Mouse (Mus musculus) urinary bladder, adult 2 months (tissue): ENCODE results near the gene Olfr1156. TPM values are rescaled to one million over a fixed set of nuclear protein-coding genes. Genes with fewer than 3 reads are reported as not detected.

ENCODE experiments used
- DNase-seq: peaks from one replicate; pipeline ENCODE4 v3.0.0; 2022; ENCODE audit warnings: low spot score
- polyA plus RNA-seq: library from polyadenylated mRNA; depleted of rRNA; stranded (reverse); fragments of >200 nt; gene quantifications from 2 replicates; pipeline ENCODE4 v1.2.3, GENCODE M21; 2012; rRNA removed

Olfr1156 gene
- polyA plus RNA-seq, result not detected in 2 replicates

GRCm38 (mm10) chr2:87953000-87953399 is at the start of gene Olfr1156:
Olfr1156 (minus strand) TSS chr2:87953100.
- no peak for DNase-seq

- DNase-seq, result no peak
These were observed 36.9 kb upstream of the Olfr1156 start, which contains the start of gene Olfr1158 for GRCm38 (mm10) chr2:87989813-87990212. Olfr1158 (plus strand) TSS chr2:87990113.

- DNase-seq, result no peak
These were observed 21.7 kb upstream of the Olfr1156 start, which contains the start of gene Olfr74 for GRCm38 (mm10) chr2:87974563-87974962. Olfr74 (minus strand) TSS chr2:87974663.

GRCm38 (mm10) chr2:87968199-87968598 is 15.3 kb upstream of the Olfr1156 start, which contains the start of gene Olfr1157:
Olfr1157 (minus strand) TSS chr2:87968299.
- DNase-seq, result no peak

- no peak for DNase-seq
These were observed 7.9 kb downstream of the Olfr1156 start, which contains the start of gene Olfr1155 for GRCm38 (mm10) chr2:87945037-87945436. Olfr1155 (minus strand) TSS chr2:87945137.

GRCm38 (mm10) chr2:87905066-87905465 is 47.8 kb downstream of the Olfr1156 start, which contains the start of gene Olfr1154:
Olfr1154 (minus strand) TSS chr2:87905166.
- DNase-seq, result no peak

Other genes starting within 250 kb of the Olfr1156 start
- gene Olfr1137, start 239.9 kb downstream of the Olfr1156 start, polyA plus RNA-seq, result not detected in 2 replicates
- gene Olfr1138, start 213.1 kb downstream of the Olfr1156 start, polyA plus RNA-seq, result not detected in 2 replicates
- gene Olfr1140, start 209.3 kb downstream of the Olfr1156 start, polyA plus RNA-seq, result not detected in 2 replicates
- not detected in 2 replicates for gene Olfr1141, start 199.1 kb downstream of the Olfr1156 start, polyA plus RNA-seq
- gene Olfr152, start 173.6 kb downstream of the Olfr1156 start, polyA plus RNA-seq, result not detected in 2 replicates
- not detected in 2 replicates for gene Olfr1143, start 152.5 kb downstream of the Olfr1156 start, polyA plus RNA-seq
- gene Olfr1145, start 143.3 kb downstream of the Olfr1156 start, polyA plus RNA-seq, result not detected in 2 replicates
- gene Olfr1148, start 122.6 kb downstream of the Olfr1156 start, polyA plus RNA-seq, result not detected in 2 replicates
- not detected in 2 replicates for gene Olfr1150-ps1, start 109.1 kb downstream of the Olfr1156 start, polyA plus RNA-seq
- not detected in 2 replicates for gene Olfr1151, start 97.2 kb downstream of the Olfr1156 start, polyA plus RNA-seq
- not detected in 2 replicates for gene Olfr1152, start 86.6 kb downstream of the Olfr1156 start, polyA plus RNA-seq
- not detected in 2 replicates for gene Olfr1153, start 58.1 kb downstream of the Olfr1156 start, polyA plus RNA-seq
- not detected in 2 replicates for gene Olfr1154, start 47.9 kb downstream of the Olfr1156 start, polyA plus RNA-seq
- gene Olfr1155, start 8.0 kb downstream of the Olfr1156 start, polyA plus RNA-seq, result not detected in 2 replicates
- not detected in 2 replicates for gene Olfr1157, start 15.2 kb upstream of the Olfr1156 start, polyA plus RNA-seq
- not detected in 2 replicates for gene Olfr74, start 21.6 kb upstream of the Olfr1156 start, polyA plus RNA-seq
- gene Olfr1158, start 37.0 kb upstream of the Olfr1156 start, polyA plus RNA-seq, result not detected in 2 replicates
- gene Olfr1160, start 55.2 kb upstream of the Olfr1156 start, polyA plus RNA-seq, result not detected in 2 replicates
- not detected in 2 replicates for gene Olfr1161, start 69.7 kb upstream of the Olfr1156 start, polyA plus RNA-seq
- not detected in 2 replicates for gene Olfr73, start 84.6 kb upstream of the Olfr1156 start, polyA plus RNA-seq
- not detected in 2 replicates for gene Olfr1162, start 98.0 kb upstream of the Olfr1156 start, polyA plus RNA-seq
- gene Olfr1163, start 118.7 kb upstream of the Olfr1156 start, polyA plus RNA-seq, result not detected in 2 replicates
- gene Olfr1164, start 140.9 kb upstream of the Olfr1156 start, polyA plus RNA-seq, result not detected in 2 replicates
- not detected in 2 replicates for gene Olfr1166, start 175.2 kb upstream of the Olfr1156 start, polyA plus RNA-seq
- gene Olfr1167, start 202.1 kb upstream of the Olfr1156 start, polyA plus RNA-seq, result not detected in 2 replicates
- not detected in 2 replicates for gene Olfr1168, start 228.8 kb upstream of the Olfr1156 start, polyA plus RNA-seq